Mouse (Mus musculus): Measurements from ENCODE around the gene Cops8. TPM values are rescaled to one million over a fixed set of nuclear protein-coding genes. Genes with fewer than 3 reads are reported as not detected.

Cops8 gene
- polyA plus RNA-seq, 1 experiment: 104 TPM

DNA sequence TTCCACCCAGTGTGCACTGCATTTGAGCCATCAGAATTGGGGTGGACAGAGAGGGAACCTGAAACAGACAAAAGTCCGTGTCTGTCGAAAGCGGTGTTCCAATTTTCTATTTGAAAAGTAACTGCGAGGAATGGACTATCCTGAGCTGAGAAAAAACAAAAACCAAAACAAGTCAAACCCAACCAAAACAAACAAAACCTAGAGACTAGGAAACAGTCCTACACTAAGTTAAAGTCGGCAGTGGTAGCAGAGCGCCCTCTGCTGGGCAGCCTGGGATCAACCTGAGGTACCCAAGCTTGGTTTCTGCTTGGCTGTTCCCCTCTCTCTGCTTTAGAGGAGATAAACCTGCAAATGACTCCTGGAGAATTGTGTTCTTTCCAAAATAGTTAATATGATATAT, 10.0 kb upstream of the Cops8 start:
- TF ChIP-seq CTCF (IDR thresholded peaks at IDR 0.05; ENCODE audit: low read depth, low read length): peak; percentile 95
- no peak for TF ChIP-seq EP300 (IDR thresholded peaks at IDR 0.05; ENCODE audit: insufficient read depth, low read depth, low read length)
- no peak for TF ChIP-seq POLR2A (IDR thresholded peaks at IDR 0.05; ENCODE audit: insufficient read depth, low read length)
- H3K9me3 ChIP-seq (replicated peaks; ENCODE audit: control insufficient read depth, insufficient read depth, low read length, poor library complexity, severe bottlenecking): no peaks in the 10 kb centered on the region

GRCm38 (mm10) chr1:90599226-90599625, 3.6 kb upstream of the Cops8 start:
- H3K9ac ChIP-seq (ENCODE audit: low read depth, poor library complexity, severe bottlenecking): no peak overlapping the region
- H3K27ac ChIP-seq (ENCODE audit: insufficient read depth, low read length): no peak overlapping the region
- no peaks in the 10 kb centered on the region for H3K36me3 ChIP-seq (ENCODE audit: control insufficient read depth, insufficient read depth, low read length, poor library complexity, severe bottlenecking)
- no peaks in the 10 kb centered on the region for H3K9me3 ChIP-seq (replicated peaks; ENCODE audit: control insufficient read depth, insufficient read depth, low read length, poor library complexity, severe bottlenecking)
- H3K4me1 ChIP-seq (ENCODE audit: control insufficient read depth, insufficient read depth, low read length): no peaks in the 10 kb centered on the region
- H3K4me3 ChIP-seq (ENCODE audit: low read depth, low read length): no peak overlapping the region
- TF ChIP-seq POLR2A (IDR thresholded peaks at IDR 0.05; ENCODE audit: insufficient read depth, low read length): no peak
- no peak for TF ChIP-seq CTCF (IDR thresholded peaks at IDR 0.05; ENCODE audit: low read depth, low read length)
- TF ChIP-seq EP300 (IDR thresholded peaks at IDR 0.05; ENCODE audit: insufficient read depth, low read depth, low read length): no peak
- H3K27me3 ChIP-seq (ENCODE audit: control insufficient read depth, insufficient read depth, low read length, poor library complexity, severe bottlenecking): no peaks in the 10 kb centered on the region

More for the DNA sequence above, 10.0 kb upstream of the Cops8 start:
- no peak overlapping the region for H3K4me3 ChIP-seq (ENCODE audit: low read depth, low read length)
- H3K27me3 ChIP-seq (ENCODE audit: control insufficient read depth, insufficient read depth, low read length, poor library complexity, severe bottlenecking): no peaks in the 10 kb centered on the region
- no peak overlapping the region for H3K9ac ChIP-seq (ENCODE audit: low read depth, poor library complexity, severe bottlenecking)
- H3K36me3 ChIP-seq (ENCODE audit: control insufficient read depth, insufficient read depth, low read length, poor library complexity, severe bottlenecking): no peaks in the 10 kb centered on the region
- H3K27ac ChIP-seq (ENCODE audit: insufficient read depth, low read length): no peak overlapping the region
- no peaks in the 10 kb centered on the region for H3K4me1 ChIP-seq (ENCODE audit: control insufficient read depth, insufficient read depth, low read length)

GRCm38 (mm10) chr1:90601096-90601495, 1.7 kb upstream of the Cops8 start:
- no peak overlapping the region for H3K9ac ChIP-seq (ENCODE audit: low read depth, poor library complexity, severe bottlenecking)

DNA sequence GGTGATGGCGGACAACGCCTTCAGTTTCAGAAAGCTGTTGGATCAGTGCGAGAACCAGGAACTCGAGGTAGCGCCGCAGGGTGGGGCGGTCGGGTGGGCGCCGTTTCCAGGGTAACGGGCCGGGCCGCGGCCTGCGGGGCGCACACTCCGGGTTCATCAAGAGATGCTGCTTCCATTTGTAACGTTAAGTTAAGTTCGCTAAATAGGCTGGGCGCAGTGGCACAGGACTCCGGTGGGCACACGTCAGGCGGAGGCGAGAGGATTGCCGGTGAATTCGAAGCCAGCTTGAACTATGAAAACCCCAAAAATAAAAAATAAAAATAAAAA, 743 bp downstream of the Cops8 start:
- Histone ChIP-seq H3K9me3 (replicated peaks; ENCODE audit: control insufficient read depth, insufficient read depth, low read length, poor library complexity, severe bottlenecking) (no peaks in the 10 kb centered on the region), H3K27ac (ENCODE audit: insufficient read depth, low read length) (no peak overlapping the region), H3K27me3 (ENCODE audit: control insufficient read depth, insufficient read depth, low read length, poor library complexity, severe bottlenecking) (no peaks in the 10 kb centered on the region), H3K9ac (ENCODE audit: low read depth, poor library complexity, severe bottlenecking) (peak overlapping the region; percentile 66), H3K4me1 (ENCODE audit: control insufficient read depth, insufficient read depth, low read length) (no peaks in the 10 kb centered on the region), H3K4me3 (ENCODE audit: low read depth, low read length) (peak overlapping the region; percentile 85), H3K36me3 (ENCODE audit: control insufficient read depth, insufficient read depth, low read length, poor library complexity, severe bottlenecking) (peaks cover 16% of the 10 kb centered on the region)
- no peak for TF ChIP-seq CTCF (IDR thresholded peaks at IDR 0.05; ENCODE audit: low read depth, low read length)
- TF ChIP-seq POLR2A (IDR thresholded peaks at IDR 0.05; ENCODE audit: insufficient read depth, low read length): no peak
- TF ChIP-seq EP300 (IDR thresholded peaks at IDR 0.05; ENCODE audit: insufficient read depth, low read depth, low read length): no peak

More at GRCm38 (mm10) chr1:90601096-90601495, 1.7 kb upstream of the Cops8 start:
- no peaks in the 10 kb centered on the region for H3K27me3 ChIP-seq (ENCODE audit: control insufficient read depth, insufficient read depth, low read length, poor library complexity, severe bottlenecking)
- no peaks in the 10 kb centered on the region for H3K9me3 ChIP-seq (replicated peaks; ENCODE audit: control insufficient read depth, insufficient read depth, low read length, poor library complexity, severe bottlenecking)
- peaks cover under 1% of the 10 kb centered on the region; the same call in 1 of the 2 replicates for H3K36me3 ChIP-seq (ENCODE audit: control insufficient read depth, insufficient read depth, low read length, poor library complexity, severe bottlenecking)
- no peak overlapping the region for H3K27ac ChIP-seq (ENCODE audit: insufficient read depth, low read length)
- TF ChIP-seq POLR2A (IDR thresholded peaks at IDR 0.05; ENCODE audit: insufficient read depth, low read length) (no peak), EP300 (IDR thresholded peaks at IDR 0.05; ENCODE audit: insufficient read depth, low read depth, low read length) (no peak), CTCF (IDR thresholded peaks at IDR 0.05; ENCODE audit: low read depth, low read length) (no peak)
- H3K4me3 ChIP-seq (ENCODE audit: low read depth, low read length): no peak overlapping the region
- no peaks in the 10 kb centered on the region for H3K4me1 ChIP-seq (ENCODE audit: control insufficient read depth, insufficient read depth, low read length)

DNA sequence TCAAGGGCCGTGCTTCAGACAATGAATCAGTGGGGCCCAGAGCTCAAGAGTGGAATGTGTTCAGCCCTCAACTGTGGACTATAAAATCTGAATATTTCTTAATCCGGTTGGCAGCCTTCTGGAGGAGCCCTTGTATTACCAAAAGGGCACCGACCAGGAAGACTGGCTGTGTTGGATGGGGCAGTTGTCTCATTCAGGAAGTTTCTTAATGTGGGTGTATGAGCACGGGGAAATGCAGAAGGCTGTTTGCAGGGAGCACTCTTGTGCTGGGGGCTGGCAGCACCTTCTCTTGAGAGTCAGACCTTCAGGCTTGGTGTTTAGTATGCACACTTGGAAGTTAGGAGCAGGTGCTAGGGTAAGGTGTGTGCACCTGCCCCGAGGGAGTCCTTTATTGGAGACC, 6.6 kb downstream of the Cops8 start:
- peaks cover 41% of the 10 kb centered on the region for H3K36me3 ChIP-seq (ENCODE audit: control insufficient read depth, insufficient read depth, low read length, poor library complexity, severe bottlenecking)

DNA sequence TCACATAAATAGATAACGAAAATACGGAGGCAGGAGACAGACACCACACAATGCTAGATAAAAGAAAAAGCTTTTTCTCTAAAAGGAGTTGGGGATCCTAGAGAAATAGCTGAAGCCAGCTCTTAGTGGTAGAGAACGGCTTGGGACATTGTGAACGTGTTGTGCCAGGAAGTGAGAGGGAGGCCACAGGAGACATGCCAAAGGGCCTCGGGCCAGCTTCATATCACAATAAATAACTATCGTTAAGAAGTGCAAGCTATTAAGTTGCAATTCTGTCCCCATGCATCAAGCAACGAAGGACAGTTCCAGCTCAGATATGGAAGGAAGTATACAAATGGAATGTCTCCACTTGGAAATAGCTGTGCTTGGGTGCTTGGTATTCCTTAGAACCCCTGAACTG, 14.5 kb downstream of the Cops8 start:
- 0 out of 2 replicates have a peak, but pooled peaks cover 3% of the 10 kb centered on the region for H3K36me3 ChIP-seq (ENCODE audit: control insufficient read depth, insufficient read depth, low read length, poor library complexity, severe bottlenecking)
- no peak overlapping the region for H3K4me3 ChIP-seq (ENCODE audit: low read depth, low read length)
- no peak overlapping the region for H3K9ac ChIP-seq (ENCODE audit: low read depth, poor library complexity, severe bottlenecking)
- H3K9me3 ChIP-seq (replicated peaks; ENCODE audit: control insufficient read depth, insufficient read depth, low read length, poor library complexity, severe bottlenecking): peaks cover 7% of the 10 kb centered on the region
- no peaks in the 10 kb centered on the region for H3K27me3 ChIP-seq (ENCODE audit: control insufficient read depth, insufficient read depth, low read length, poor library complexity, severe bottlenecking)
- no peaks in the 10 kb centered on the region for H3K4me1 ChIP-seq (ENCODE audit: control insufficient read depth, insufficient read depth, low read length)
- TF ChIP-seq EP300 (IDR thresholded peaks at IDR 0.05; ENCODE audit: insufficient read depth, low read depth, low read length) (no peak), CTCF (IDR thresholded peaks at IDR 0.05; ENCODE audit: low read depth, low read length) (no peak), POLR2A (IDR thresholded peaks at IDR 0.05; ENCODE audit: insufficient read depth, low read length) (no peak)
- no peak overlapping the region for H3K27ac ChIP-seq (ENCODE audit: insufficient read depth, low read length)

More for the DNA sequence above, 6.6 kb downstream of the Cops8 start:
- Histone ChIP-seq H3K27ac (ENCODE audit: insufficient read depth, low read length) (no peak overlapping the region), H3K9me3 (replicated peaks; ENCODE audit: control insufficient read depth, insufficient read depth, low read length, poor library complexity, severe bottlenecking) (no peaks in the 10 kb centered on the region), H3K27me3 (ENCODE audit: control insufficient read depth, insufficient read depth, low read length, poor library complexity, severe bottlenecking) (no peaks in the 10 kb centered on the region), H3K4me1 (ENCODE audit: control insufficient read depth, insufficient read depth, low read length) (no peaks in the 10 kb centered on the region), H3K4me3 (ENCODE audit: low read depth, low read length) (no peak overlapping the region), H3K9ac (ENCODE audit: low read depth, poor library complexity, severe bottlenecking) (no peak overlapping the region)
- TF ChIP-seq CTCF (IDR thresholded peaks at IDR 0.05; ENCODE audit: low read depth, low read length) (no peak), EP300 (IDR thresholded peaks at IDR 0.05; ENCODE audit: insufficient read depth, low read depth, low read length) (no peak), POLR2A (IDR thresholded peaks at IDR 0.05; ENCODE audit: insufficient read depth, low read length) (no peak)
